Mouse (Mus musculus) cerebellum, adult 9-11 months (tissue): ENCODE data around the gene Ntsr2.

Source experiments
- DNase-seq: peaks from one replicate; pipeline ENCODE4 v3.0.0; 2022

The Ntsr2 gene

GRCm38 (mm10) chr12:16653332-16654093 is at the start of gene Ntsr2:
Ntsr2 (plus strand) TSS chr12:16653382.
- peak; percentile 29 for DNase-seq

- no peak for DNase-seq
Measured at GRCm38 (mm10) chr12:16605624-16606023, 47.6 kb upstream of the Ntsr2 start.

- no peak for DNase-seq
Measured at GRCm38 (mm10) chr12:16610936-16611335, 42.2 kb upstream of the Ntsr2 start, which contains the start of gene Lpin1. Lpin1 (minus strand) TSS chr12:16610966.

GRCm38 (mm10) chr12:16614556-16614955 is 38.6 kb upstream of the Ntsr2 start:
- no peak for DNase-seq

GRCm38 (mm10) chr12:16615738-16616137 is 37.4 kb upstream of the Ntsr2 start:
- no peak for DNase-seq

GRCm38 (mm10) chr12:16618512-16619274 is 34.5 kb upstream of the Ntsr2 start:
- DNase-seq: peak; percentile 55

- DNase-seq: no peak
Measured at GRCm38 (mm10) chr12:16619453-16619852, 33.7 kb upstream of the Ntsr2 start.

- DNase-seq: no peak
Measured at GRCm38 (mm10) chr12:16620230-16620629, 33.0 kb upstream of the Ntsr2 start.

- DNase-seq: no peak
Measured at GRCm38 (mm10) chr12:16630152-16630865, 22.9 kb upstream of the Ntsr2 start.

- no peak for DNase-seq
Measured at GRCm38 (mm10) chr12:16630866-16631185, 22.4 kb upstream of the Ntsr2 start.

- DNase-seq: no peak
Measured at GRCm38 (mm10) chr12:16631423-16631822, 21.8 kb upstream of the Ntsr2 start.

- no peak for DNase-seq
Measured at GRCm38 (mm10) chr12:16633235-16633634, 19.9 kb upstream of the Ntsr2 start.

- no peak for DNase-seq
Measured at GRCm38 (mm10) chr12:16634075-16634813, 18.9 kb upstream of the Ntsr2 start.

GRCm38 (mm10) chr12:16635816-16636215 is 17.4 kb upstream of the Ntsr2 start:
- no peak for DNase-seq

GRCm38 (mm10) chr12:16639078-16639771 is 14.0 kb upstream of the Ntsr2 start:
- DNase-seq: no peak

- DNase-seq: no peak
Measured at GRCm38 (mm10) chr12:16640075-16640474, 13.1 kb upstream of the Ntsr2 start.

GRCm38 (mm10) chr12:16642000-16642399 is 11.2 kb upstream of the Ntsr2 start:
- no peak for DNase-seq

GRCm38 (mm10) chr12:16643508-16644345 is 9.5 kb upstream of the Ntsr2 start:
- no peak for DNase-seq

- DNase-seq: no peak
Measured at GRCm38 (mm10) chr12:16644698-16645097, 8.5 kb upstream of the Ntsr2 start.

- DNase-seq: no peak
Measured at GRCm38 (mm10) chr12:16646780-16647409, 6.3 kb upstream of the Ntsr2 start.

GRCm38 (mm10) chr12:16648273-16648672 is 4.9 kb upstream of the Ntsr2 start:
- no peak for DNase-seq
